Mouse (Mus musculus): ENCODE results near the gene Timm23. TPM values are rescaled to one million over a fixed set of nuclear protein-coding genes. Genes with fewer than 3 reads are reported as not detected.
"Not testable (repeated sequence)": the region's sequence is repeated elsewhere in the genome, so short reads cannot be mapped to it uniquely, and the experiment has no call there.

Gene Timm23
- polyA plus RNA-seq, 2 experiments, result 183 to 309 TPM

DNA sequence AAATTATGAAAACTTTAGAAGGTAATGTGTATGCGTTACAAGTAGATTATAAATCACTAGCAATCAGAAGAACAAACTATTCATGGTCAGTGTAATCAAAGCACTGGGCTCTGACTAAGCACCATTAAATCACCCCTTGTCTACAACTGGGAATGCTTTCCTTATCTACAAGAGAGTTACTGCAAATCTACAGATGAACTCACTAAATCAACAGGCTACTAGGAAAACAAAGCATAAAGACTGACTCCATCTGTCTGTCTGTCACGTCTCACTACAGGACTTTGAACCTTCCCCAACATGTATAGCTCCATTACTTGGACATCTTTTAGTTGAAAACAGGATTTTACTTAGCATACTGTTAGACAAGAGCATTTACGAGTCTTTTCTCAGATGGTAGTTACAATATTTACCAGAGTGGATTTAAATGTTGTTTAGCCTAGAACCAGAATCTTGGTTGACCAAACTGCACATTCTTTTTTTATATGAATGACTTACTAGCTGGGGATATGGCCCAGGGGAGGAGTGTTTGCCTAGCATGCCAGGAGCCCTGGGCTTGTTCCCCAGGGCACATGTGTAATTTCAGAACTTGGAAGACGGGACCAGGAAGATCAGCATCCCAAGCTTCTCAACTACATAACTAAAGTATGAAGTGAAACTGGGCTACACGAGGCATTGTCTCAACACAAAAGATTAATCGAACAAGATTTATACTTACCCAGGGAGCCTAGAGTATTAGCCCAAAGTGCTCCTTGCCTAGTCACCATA is 10.9 kb downstream of the Timm23 start:
- no peak for DNase-seq (ENCODE audit: low spot score)
- Histone ChIP-seq H3K4me2 (replicated peaks; ENCODE audit: low read depth, low read length, severe bottlenecking) (no peak overlapping the region), H3K4me3 (replicated peaks; ENCODE audit: low read length) (no peak overlapping the region), H3K4me1 (ENCODE audit: control insufficient read depth, insufficient read depth, low read length) (no peaks in the 10 kb centered on the region), H3K9ac (ENCODE audit: low read depth, low read length, severe bottlenecking) (no peak overlapping the region), H3K27ac (replicated peaks; ENCODE audit: low read depth, low read length) (no peak overlapping the region), H3K9me3 (ENCODE audit: control insufficient read depth, low read length) (no peaks in the 10 kb centered on the region), H3K36me3 (ENCODE audit: control insufficient read depth, insufficient read depth, low read length) (peaks cover 68% of the 10 kb centered on the region), H3K27me3 (ENCODE audit: control insufficient read depth, insufficient read depth, low read length) (no peaks in the 10 kb centered on the region)
- ATAC-seq (ENCODE audit: low FRiP score, low read depth), result no peak
- WGBS, result 93% methylated on average over 6 of the region's 6 CpGs
- no peak for TF ChIP-seq POLR2A (IDR thresholded peaks at IDR 0.05; ENCODE audit: borderline replicate concordance, extremely low read depth, insufficient read depth, insufficient read length)

DNA sequence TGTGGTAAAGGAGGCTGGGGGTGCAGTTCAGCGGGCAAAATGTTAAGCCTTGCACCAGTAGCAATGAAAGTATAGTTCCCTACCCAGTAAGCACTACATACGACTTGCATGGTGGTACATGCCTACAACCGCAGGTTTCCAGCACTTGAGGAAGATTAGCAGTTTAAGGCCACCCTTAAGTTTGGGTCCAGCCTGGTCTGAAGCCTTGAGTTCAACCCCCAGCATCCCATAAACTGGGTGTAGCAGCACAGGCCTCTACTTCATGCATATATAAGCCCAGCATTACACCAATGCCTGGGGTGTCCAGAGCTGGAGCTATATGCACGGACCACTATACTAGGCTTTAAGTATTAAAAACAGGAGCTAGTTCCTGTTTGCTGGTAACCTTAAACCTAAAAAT is 17.9 kb downstream of the Timm23 start:
- no peak for TF ChIP-seq POLR2A (IDR thresholded peaks at IDR 0.05; ENCODE audit: borderline replicate concordance, extremely low read depth, insufficient read depth, insufficient read length)
- Histone ChIP-seq H3K4me1 (ENCODE audit: control insufficient read depth, insufficient read depth, low read length) (no peaks in the 10 kb centered on the region), H3K9ac (ENCODE audit: low read depth, low read length, severe bottlenecking) (no peak overlapping the region), H3K27ac (replicated peaks; ENCODE audit: low read depth, low read length) (no peak overlapping the region), H3K27me3 (ENCODE audit: control insufficient read depth, insufficient read depth, low read length) (no peaks in the 10 kb centered on the region), H3K9me3 (ENCODE audit: control insufficient read depth, low read length) (no peaks in the 10 kb centered on the region), H3K36me3 (ENCODE audit: control insufficient read depth, insufficient read depth, low read length) (peaks cover 87% of the 10 kb centered on the region), H3K4me3 (replicated peaks; ENCODE audit: low read length) (no peak overlapping the region), H3K4me2 (replicated peaks; ENCODE audit: low read depth, low read length, severe bottlenecking) (no peak overlapping the region)
- ATAC-seq (ENCODE audit: low FRiP score, low read depth) (no peak), DNase-seq (ENCODE audit: low spot score) (no peak)
- WGBS, result 89% methylated on average over 4 of the region's 4 CpGs

DNA sequence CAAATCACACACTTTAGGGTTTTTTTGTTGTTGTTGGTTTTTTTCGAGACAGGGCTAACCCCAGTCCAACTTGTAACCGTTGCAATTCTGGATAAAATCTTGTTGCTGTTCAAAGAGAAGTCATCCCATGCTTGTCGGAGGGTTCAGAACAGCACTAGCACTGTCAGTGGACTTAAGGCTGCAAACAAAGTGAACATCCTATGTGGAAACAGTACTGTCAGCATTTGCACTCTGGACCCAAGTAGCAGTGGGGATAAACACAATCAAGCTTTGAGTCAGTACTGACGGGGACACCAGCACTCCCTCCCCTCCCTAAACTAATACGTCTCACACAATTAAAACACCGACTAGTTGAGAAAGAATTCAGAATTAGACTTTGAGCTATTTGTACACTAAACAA is 20.8 kb downstream of the Timm23 start:
- DNase-seq (ENCODE audit: low spot score) (no peak), ATAC-seq (ENCODE audit: low FRiP score, low read depth) (no peak)
- 86% methylated on average over 6 of the region's 6 CpGs for WGBS
- Histone ChIP-seq H3K27ac (replicated peaks; ENCODE audit: low read depth, low read length) (no peak overlapping the region), H3K4me3 (replicated peaks; ENCODE audit: low read length) (no peak overlapping the region), H3K4me2 (replicated peaks; ENCODE audit: low read depth, low read length, severe bottlenecking) (no peak overlapping the region), H3K9ac (ENCODE audit: low read depth, low read length, severe bottlenecking) (no peak overlapping the region), H3K36me3 (ENCODE audit: control insufficient read depth, insufficient read depth, low read length) (peaks cover 69% of the 10 kb centered on the region), H3K9me3 (ENCODE audit: control insufficient read depth, low read length) (no peaks in the 10 kb centered on the region), H3K27me3 (ENCODE audit: control insufficient read depth, insufficient read depth, low read length) (no peaks in the 10 kb centered on the region), H3K4me1 (ENCODE audit: control insufficient read depth, insufficient read depth, low read length) (no peaks in the 10 kb centered on the region)
- TF ChIP-seq POLR2A (IDR thresholded peaks at IDR 0.05; ENCODE audit: borderline replicate concordance, extremely low read depth, insufficient read depth, insufficient read length), result no peak

DNA sequence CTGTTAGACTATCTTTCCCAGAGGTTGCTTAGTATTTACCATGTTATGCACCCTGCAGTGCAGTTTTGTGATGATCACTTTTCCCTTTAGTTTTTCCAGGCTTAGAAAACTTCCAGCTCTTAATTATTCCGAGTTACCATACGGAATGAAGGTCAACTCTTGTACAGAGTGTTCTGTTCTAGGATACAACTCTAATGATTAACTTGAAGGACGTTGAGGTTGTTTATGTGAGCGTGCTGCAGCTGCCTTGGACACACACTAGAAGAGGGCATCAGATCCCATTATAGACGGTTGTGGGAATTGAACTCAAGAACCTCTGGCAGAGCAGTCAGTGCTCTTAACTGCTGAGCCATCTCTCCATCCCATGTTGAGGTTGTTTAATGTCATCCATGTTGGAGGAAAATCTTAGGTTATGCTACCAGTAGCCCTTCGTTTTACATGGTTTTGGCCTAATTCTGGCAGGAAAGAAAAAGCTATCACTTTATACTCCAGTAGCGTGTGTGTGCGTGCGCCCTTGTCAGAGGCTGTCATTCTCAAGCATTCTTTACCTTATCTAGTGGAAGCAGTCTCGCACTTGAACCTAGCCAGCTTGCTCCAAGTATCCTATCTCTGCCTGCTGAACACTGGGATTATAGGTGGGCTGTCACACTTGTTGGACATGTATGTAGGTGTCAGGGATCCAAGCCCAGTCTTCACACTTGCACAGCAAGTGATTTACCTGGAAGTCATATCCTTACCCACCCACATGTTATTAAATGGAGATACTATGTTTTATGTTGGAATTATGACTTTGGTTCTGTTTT is 22.1 kb downstream of the Timm23 start:
- no peak overlapping the region for H3K27ac ChIP-seq (replicated peaks; ENCODE audit: low read depth, low read length)
- H3K9me3 ChIP-seq (ENCODE audit: control insufficient read depth, low read length), result no peaks in the 10 kb centered on the region
- no peaks in the 10 kb centered on the region for H3K4me1 ChIP-seq (ENCODE audit: control insufficient read depth, insufficient read depth, low read length)
- DNase-seq (ENCODE audit: low spot score), result no peak
- no peaks in the 10 kb centered on the region for H3K27me3 ChIP-seq (ENCODE audit: control insufficient read depth, insufficient read depth, low read length)
- H3K36me3 ChIP-seq (ENCODE audit: control insufficient read depth, insufficient read depth, low read length), result peaks cover 66% of the 10 kb centered on the region
- no peak overlapping the region for H3K4me2 ChIP-seq (replicated peaks; ENCODE audit: low read depth, low read length, severe bottlenecking)
- H3K9ac ChIP-seq (ENCODE audit: low read depth, low read length, severe bottlenecking), result no peak overlapping the region
- 89% methylated on average over 10 of the region's 10 CpGs for WGBS
- no peak for ATAC-seq (ENCODE audit: low FRiP score, low read depth)
- no peak overlapping the region for H3K4me3 ChIP-seq (replicated peaks; ENCODE audit: low read length)
- no peak for TF ChIP-seq POLR2A (IDR thresholded peaks at IDR 0.05; ENCODE audit: borderline replicate concordance, extremely low read depth, insufficient read depth, insufficient read length)

DNA sequence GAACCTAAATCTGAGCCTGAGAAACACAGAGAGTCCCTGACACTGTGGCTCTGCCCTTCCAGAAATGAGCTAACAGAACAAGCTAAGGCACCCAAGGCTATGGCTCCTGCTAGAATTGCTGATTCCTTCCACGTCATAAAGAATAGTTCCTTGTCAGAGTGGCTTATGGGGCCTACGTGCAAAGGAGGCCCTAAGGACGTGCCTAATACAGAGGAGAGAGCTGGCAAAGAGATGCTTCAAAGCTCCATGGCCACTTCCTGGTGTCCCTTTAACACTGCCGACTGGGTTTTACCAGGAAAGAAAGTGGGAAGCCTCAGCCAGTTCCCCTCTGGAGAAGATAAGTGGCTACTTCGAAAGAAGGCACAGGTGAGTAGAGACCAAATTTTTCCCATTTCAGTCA is 25.1 kb downstream of the Timm23 start:
- not testable (repeated sequence) for H3K9me3 ChIP-seq (ENCODE audit: control insufficient read depth, low read length); H3K27me3 ChIP-seq (ENCODE audit: control insufficient read depth, insufficient read depth, low read length); H3K27ac ChIP-seq (replicated peaks; ENCODE audit: low read depth, low read length); H3K9ac ChIP-seq (ENCODE audit: low read depth, low read length, severe bottlenecking); ATAC-seq (ENCODE audit: low FRiP score, low read depth); H3K4me3 ChIP-seq (replicated peaks; ENCODE audit: low read length); H3K4me2 ChIP-seq (replicated peaks; ENCODE audit: low read depth, low read length, severe bottlenecking); DNase-seq (ENCODE audit: low spot score); H3K4me1 ChIP-seq (ENCODE audit: control insufficient read depth, insufficient read depth, low read length)
- WGBS, result 80% methylated on average over 4 of the region's 5 CpGs
- peaks cover 54% of the 10 kb centered on the region for H3K36me3 ChIP-seq (ENCODE audit: control insufficient read depth, insufficient read depth, low read length)
